Mouse (Mus musculus) right cerebral cortex, postnatal 10 days (tissue): ENCODE results near the gene Shb.

Source experiments
- DNase-seq, 2 experiments: peaks; one replicate each; pipeline ENCODE4 v3.0.0; 2021; ENCODE audit warnings: low spot score in 2 of 2

Shb gene

DNA sequence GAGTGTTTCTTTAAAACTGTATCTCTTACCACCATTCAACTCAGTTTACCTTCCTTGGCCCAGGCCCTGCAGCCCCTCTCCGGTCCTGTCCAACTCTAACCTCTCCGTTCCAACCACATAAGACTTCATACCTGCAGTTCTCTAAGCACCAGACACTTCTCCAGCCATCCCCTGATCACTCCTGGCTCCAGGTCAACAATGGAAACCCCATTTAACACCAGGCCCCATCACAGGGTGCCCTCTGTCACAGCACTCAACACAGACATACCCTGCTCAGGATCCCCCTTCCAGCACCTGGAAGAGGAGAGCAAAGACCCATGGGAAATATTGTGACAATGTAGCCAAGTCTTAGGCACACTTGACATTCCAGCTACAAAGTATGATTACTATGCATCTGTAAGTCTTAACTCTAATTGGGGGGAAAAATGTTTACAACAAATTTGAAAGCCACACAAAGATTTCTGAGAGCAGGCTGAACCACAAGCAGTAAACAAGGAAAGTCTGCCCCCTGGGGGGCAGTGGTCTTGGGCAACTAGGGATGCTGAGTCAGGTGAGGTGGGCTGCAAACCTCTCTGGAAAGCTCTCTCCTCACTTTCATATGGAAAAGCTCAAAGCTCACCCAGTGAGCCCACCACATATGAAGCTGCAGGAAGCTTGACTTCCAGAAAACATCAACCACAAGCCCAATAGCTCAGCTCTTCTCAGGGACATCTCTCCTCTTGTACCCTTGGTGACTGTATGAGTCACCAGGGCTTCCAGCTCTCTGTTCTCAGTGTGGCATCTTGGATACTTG is 4.5 kb downstream of the Shb start:
- DNase-seq, result no peak

GRCm38 (mm10) chr4:45526846-45527561 is 5.3 kb downstream of the Shb start:
- DNase-seq, result no peak

DNA sequence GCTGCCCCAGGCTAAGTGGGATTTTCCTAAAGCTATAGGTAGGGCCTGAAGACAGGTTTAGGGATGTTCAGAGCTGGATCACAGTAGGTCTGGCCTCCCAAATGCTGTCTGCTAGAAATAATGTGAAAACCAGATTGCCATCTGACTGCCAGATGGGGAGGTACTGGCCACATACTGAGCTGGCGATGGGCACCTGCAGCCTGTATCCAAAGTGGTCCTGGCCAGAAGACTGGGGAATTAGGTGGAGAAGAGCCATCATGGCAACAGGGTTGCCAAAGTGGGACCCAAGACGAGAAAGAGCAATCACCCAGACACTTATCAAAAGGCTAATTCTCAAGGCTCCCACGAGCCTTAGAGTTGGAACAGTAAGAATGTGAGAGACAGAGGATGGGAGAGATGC is 6.1 kb downstream of the Shb start:
- DNase-seq, result peak in 1 of 2 experiments; percentile 23

DNA sequence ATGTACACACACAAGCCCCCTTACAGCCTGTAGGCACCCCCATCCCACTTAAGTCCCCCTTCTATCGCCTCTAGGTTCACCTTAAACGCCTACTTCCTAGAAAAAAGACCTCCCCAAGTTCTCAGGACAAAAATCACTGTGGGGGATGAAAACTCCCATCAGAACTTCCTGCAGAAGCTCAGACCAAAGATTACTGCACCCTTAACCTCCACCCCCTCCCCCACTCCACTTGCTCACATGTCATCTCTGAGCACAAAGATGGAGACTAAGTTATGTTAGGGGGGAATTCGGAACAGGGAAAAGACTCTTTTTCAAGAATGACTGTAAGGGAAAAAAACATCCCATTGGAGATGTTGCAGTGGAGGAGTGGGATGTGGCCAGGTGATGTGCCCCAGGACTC is 6.7 kb downstream of the Shb start:
- peak in 1 of 2 experiments; percentile 14 for DNase-seq

DNA sequence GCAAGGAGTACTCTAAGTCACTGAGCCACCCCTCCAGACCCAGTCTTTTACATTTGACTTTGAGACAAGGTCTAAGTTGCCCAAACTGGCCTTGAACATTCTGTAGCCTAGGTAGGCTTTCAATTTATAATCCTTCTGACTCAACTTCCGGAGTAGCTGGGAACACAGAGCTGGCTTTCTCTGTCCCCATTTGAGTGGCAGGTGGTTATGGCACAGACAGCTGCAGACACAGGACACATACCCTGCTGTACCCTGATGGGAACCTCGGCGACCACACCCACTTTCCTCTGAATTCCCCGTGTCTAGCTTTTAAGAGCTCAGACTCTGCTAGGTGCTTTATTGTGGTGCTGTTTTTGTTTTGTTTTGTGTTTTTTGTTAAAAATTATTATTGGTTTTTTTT is 7.7 kb downstream of the Shb start:
- no peak for DNase-seq

DNA sequence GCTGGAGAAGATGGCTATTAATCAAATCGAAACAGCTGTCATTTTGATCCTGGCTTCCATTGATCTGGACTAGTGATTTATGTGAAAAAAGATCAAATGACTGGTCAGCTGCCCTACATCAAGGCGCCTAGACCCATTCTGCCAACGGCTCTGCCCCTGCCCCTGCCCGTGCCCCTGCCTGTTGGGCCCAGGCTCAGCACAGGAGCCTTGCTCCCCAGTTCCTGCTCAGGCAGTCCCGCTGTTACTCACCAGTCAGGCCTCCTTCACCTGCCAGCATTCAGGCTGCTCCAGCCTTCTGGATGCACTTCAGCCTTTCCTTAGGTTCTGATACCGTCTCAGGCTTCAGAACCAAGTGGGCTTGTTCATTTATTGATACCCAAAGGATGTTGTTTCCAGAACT is 8.9 kb downstream of the Shb start:
- no peak for DNase-seq

GRCm38 (mm10) chr4:45522956-45523355 is 9.3 kb downstream of the Shb start:
- no peak for DNase-seq

DNA sequence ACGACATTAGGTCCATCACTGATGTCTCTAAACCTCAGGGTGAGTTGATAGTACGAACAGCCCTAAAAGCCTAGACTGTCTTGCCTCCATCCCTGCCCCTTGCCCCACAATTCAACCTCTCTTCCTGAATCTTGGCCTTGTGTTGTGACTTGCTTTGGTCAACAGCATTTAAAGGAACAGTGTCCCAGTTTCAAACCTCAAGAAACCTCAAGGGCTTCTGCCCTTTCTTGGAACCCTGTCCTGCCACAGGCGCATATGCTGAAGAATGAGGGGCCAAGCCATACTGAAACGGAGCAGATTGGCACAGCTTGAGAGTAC is 9.7 kb downstream of the Shb start:
- no peak for DNase-seq

DNA sequence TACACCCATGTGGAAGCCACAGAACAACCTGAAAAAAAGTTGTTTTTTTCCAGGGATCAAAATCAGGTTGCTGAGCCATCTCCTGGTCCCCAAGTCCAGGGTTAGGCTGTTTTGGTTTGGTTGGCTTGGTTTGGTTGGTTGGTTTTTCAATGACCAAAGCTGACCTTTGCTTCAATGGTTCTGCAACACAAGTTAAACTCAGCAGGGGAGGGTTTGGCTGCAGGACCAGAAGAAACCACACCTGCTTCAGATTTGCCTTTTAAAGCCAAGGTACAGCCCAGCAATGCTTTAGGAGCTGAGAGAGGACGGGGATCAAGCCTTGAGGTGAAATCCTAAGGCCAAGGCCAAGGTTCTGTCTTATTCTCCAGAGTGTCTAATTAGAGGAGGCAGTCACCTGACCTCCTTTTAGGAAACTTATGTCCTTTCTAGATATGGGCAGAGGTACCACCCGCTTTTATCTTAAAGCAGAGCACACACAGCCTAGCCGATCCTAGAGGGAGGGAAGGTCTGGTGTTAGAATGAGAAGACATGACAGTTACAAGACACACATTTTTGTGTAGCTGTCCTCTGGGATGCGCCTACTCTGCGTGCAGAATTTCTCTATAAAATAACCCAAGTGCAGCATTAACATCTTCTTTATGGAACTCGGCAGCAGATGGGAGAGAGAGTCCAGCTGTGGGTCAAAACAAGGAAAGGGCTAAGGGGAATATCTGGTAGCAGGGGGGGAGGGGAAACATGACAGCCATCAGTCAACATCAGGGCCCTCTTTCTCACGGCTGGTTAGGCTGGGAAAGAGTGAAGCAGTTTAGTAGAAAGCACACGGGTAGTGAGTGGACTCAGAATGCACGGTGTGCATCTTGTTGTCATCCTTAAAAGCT is 10.3 kb downstream of the Shb start:
- no peak for DNase-seq

GRCm38 (mm10) chr4:45520375-45520774 is 11.9 kb downstream of the Shb start:
- no peak for DNase-seq

DNA sequence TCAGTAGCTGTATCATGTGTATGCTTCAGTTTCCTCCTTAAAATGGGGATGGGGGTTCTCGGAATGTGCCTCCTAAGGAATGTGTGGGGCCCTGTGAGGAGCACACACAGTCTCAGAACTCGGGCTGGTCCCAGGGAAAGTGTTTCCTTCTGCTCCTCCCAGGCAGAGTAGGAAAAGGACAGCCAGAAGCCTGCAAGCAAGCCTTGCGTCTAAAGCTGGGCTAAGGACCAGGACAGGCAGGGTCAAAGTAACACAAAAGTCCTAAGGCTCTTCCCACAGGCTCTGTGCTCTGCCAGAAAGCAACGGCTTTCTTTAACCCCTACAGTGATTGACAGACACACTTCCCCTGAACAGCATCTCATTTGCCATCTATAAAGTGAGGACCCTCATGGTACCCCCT is 14.9 kb downstream of the Shb start:
- no peak for DNase-seq

DNA sequence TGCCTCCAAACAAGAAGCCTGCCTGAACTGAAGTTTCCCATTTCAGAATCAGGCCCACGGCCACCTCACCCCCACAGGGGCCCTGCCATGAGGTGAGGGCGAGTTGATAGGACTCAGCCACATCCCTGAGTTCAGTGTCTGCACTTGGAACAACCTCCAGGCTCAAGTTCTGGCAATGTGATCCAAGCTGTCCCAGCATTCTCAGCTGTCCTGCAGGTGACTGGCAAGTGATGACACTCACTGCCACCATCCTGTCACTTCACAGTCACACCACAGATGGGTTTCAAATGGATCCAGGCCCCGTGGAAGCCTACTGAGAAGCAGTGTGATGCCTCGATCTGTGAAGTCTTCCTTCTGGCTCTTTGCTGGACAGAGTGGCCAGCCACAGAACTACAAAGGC is 16.4 kb downstream of the Shb start:
- DNase-seq, result no peak

DNA sequence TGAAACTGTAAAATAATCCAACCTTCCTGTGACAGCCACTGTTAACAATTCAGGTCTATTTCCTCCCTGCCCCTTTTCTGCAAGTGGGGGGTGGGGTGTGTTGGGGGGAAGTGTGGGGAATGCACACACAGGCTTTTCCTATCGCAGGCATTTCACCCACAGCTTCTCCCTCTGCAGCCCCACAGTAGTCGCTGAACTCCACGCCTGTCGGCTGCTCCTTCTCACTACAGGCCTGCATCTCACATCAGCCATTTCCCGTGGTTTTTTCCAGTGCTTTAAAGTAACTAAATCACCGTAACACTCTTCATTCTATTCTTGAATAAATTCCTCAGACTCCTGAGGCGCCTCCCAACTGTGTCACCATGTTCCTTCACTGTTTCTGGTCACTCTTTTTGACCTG is 17.9 kb downstream of the Shb start:
- DNase-seq, result peak in 1 of 2 experiments; percentile 33

GRCm38 (mm10) chr4:45513791-45514293 is 18.4 kb downstream of the Shb start:
- peak in 1 of 2 experiments; percentile 57 for DNase-seq

GRCm38 (mm10) chr4:45513340-45513739 is 18.9 kb downstream of the Shb start:
- DNase-seq, result no peak

- no peak for DNase-seq
Measured at GRCm38 (mm10) chr4:45510163-45510562, 22.1 kb downstream of the Shb start.

DNA sequence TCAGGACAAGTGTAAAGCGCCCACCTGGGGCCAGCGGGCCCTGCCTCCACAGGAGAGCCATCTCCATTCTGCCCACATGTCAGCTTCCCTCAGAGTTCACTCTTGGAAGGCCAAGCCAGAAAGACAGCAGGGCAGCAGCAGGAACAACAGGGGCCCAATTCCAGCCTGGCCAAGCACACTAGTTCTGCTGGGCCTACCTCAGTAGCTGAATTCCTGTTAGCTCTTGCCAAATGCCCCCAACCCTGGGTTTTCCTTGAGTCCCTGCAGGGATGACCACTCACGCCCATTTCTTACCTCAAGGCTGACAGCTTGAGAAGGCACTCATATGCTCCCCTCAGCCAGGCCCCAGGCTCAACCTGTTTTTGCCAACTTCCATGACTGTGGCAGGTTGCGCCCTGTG is 22.9 kb downstream of the Shb start:
- no peak for DNase-seq

DNA sequence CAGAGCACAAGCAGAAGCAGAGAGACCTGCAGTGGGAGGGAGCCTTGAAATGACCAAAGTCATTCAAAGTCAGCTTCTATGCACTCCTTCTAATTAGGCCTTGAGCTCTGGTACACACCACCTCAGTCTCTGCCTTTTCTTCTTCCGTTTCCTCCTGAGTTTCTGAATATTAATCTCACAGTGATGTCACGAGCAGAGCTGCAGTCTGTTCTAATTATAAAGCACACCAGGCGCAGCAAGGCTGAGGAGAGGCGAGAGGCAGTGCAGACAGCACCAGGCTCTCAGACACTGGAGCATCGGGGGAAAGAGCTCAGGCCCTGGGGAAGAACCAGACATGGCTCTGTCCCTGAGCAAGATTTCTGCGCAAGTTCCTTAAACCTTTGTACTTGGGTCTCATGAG is 23.8 kb downstream of the Shb start:
- DNase-seq, result peak; percentile 59 to 61

- DNase-seq, result no peak
Measured at GRCm38 (mm10) chr4:45507476-45507875, 24.8 kb downstream of the Shb start.

GRCm38 (mm10) chr4:45507039-45507438 is 25.2 kb downstream of the Shb start:
- no peak for DNase-seq

GRCm38 (mm10) chr4:45506613-45507012 is 25.7 kb downstream of the Shb start:
- DNase-seq, result no peak

DNA sequence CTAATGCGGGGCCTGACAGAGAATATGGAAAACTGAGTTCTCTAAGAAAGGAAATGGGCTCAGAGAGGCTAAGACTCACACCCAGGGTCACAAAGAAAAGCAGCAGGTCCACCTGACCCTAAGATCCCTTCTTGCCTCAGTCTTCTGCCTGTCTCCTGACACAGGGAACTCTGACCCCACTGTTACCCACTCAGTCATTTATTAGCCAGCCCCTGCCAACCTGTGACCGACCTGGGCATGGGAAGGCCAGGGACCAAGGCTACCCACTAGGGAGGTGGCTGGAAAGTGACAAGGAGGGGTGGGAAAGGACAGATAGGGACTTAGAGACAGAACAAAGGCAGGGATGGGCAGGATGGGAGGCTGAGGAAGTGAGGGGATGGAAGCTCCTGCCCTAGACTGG is 26.6 kb downstream of the Shb start:
- no peak for DNase-seq
